Comparison of ENCODE assay signal across 24 mouse cellular contexts in genomic region chr9:29451232-29451631, GRCm38 (mm10).
DNase-seq lines count a peak whose midpoint lies in the region; ATAC-seq and TF ChIP-seq lines count a peak whose summit lies in the region.
"Had no signal": no experiment of that assay in that cellular context is flagged by ENCODE, and none has a peak within 500 bp of the region (broad histone marks: within the 10 kb centered on the region; RNA-seq: fewer than 3 reads in every experiment).

No protein-coding gene starts in this region.

- TF ChIP-seq EP300 in heart, postnatal 0 days (IDR thresholded peaks at IDR 0.05; ENCODE audit: low read depth) = no peak

- no peaks in the 10 kb centered on the region for H3K36me3 ChIP-seq in heart, embryonic 12.5 days
- H3K36me3 ChIP-seq in heart, embryonic 14.5 days (ENCODE audit: control insufficient read depth, insufficient read depth, low read length) = no peaks in the 10 kb centered on the region
- H3K36me3 ChIP-seq in heart, postnatal 0 days (replicated peaks; ENCODE audit: control insufficient read depth, insufficient read depth, low read length) = no peaks in the 10 kb centered on the region
- H3K36me3 ChIP-seq: embryonic facial prominence, embryonic 13.5 days; embryonic facial prominence, embryonic 15.5 days; forebrain, embryonic 10.5 days; forebrain, embryonic 12.5 days had no signal

- H3K4me1 ChIP-seq in heart, embryonic 12.5 days (replicated peaks) = 0 out of 2 replicates have a peak, but pooled peaks cover 4% of the 10 kb centered on the region
- peaks cover 0 to 8% of the 10 kb centered on the region in 2 experiments; a peak in 1 of 4 replicates for H3K4me1 ChIP-seq in heart, embryonic 14.5 days (ENCODE audit: control insufficient read depth in 2 of 2, insufficient read depth in 2 of 2, low read length in 2 of 2)
- H3K4me1 ChIP-seq in heart, postnatal 0 days (ENCODE audit: control insufficient read depth, insufficient read depth) = 0 out of 2 replicates have a peak, but pooled peaks cover 9% of the 10 kb centered on the region
- H3K4me1 ChIP-seq: embryonic facial prominence, embryonic 13.5 days; embryonic facial prominence, embryonic 15.5 days; forebrain, embryonic 10.5 days; forebrain, embryonic 12.5 days had no signal

- ATAC-seq in heart, embryonic 12.5 days (ENCODE audit: insufficient number of reproducible peaks, low FRiP score) = no peak
- no peak; the same call in 1 of the 2 replicates for ATAC-seq in heart, embryonic 14.5 days (ENCODE audit: insufficient number of reproducible peaks, insufficient read depth, low FRiP score, low read depth)
- peak; percentile 60; the same call in 1 of the 2 replicates for ATAC-seq in heart, postnatal 0 days (ENCODE audit: insufficient read depth, low read depth)
- ATAC-seq: forebrain, embryonic 14.5 days had no signal

- H3K27me3 ChIP-seq in heart, embryonic 12.5 days (replicated peaks) = no peaks in the 10 kb centered on the region
- H3K27me3 ChIP-seq in heart, embryonic 14.5 days (ENCODE audit: control insufficient read depth, insufficient read depth, low read length) = 0 out of 2 replicates have a peak, but pooled peaks cover 2% of the 10 kb centered on the region
- no peaks in the 10 kb centered on the region for H3K27me3 ChIP-seq in heart, postnatal 0 days (ENCODE audit: control insufficient read depth, insufficient read depth, low read length)
- H3K27me3 ChIP-seq: embryonic facial prominence, embryonic 13.5 days; embryonic facial prominence, embryonic 15.5 days had no signal

- no peak overlapping the region for H3K4me2 ChIP-seq in heart, embryonic 12.5 days
- 0 out of 2 replicates have a peak overlapping the region, but pooled peaks have one; percentile 11 for H3K4me2 ChIP-seq in heart, embryonic 14.5 days (ENCODE audit: low read length)
- no peak overlapping the region for H3K4me2 ChIP-seq in heart, postnatal 0 days (ENCODE audit: low read depth, low read length)
- H3K4me2 ChIP-seq: embryonic facial prominence, embryonic 13.5 days; embryonic facial prominence, embryonic 15.5 days; forebrain, embryonic 12.5 days had no signal

- intact Hi-C loops in heart, postnatal 36 days (cut with DNase I) = no loop called here

- H3K4me3 ChIP-seq in heart, embryonic 12.5 days = no peak overlapping the region
- no peak overlapping the region for H3K4me3 ChIP-seq in heart, embryonic 14.5 days (ENCODE audit: control insufficient read depth in 1 of 2, insufficient read depth in 1 of 2, low read depth in 1 of 2, low read length in 2 of 2)
- H3K4me3 ChIP-seq in heart, postnatal 0 days (ENCODE audit: low read depth, low read length) = no peak overlapping the region
- H3K4me3 ChIP-seq: embryonic facial prominence, embryonic 13.5 days; embryonic facial prominence, embryonic 15.5 days; erythroblast, embryonic 14.5 days; forebrain, embryonic 10.5 days; forebrain, embryonic 12.5 days had no signal

- H3K27ac ChIP-seq in heart, embryonic 12.5 days (ENCODE audit: poor library complexity, severe bottlenecking) = peak overlapping the region; percentile 56
- H3K27ac ChIP-seq in heart, embryonic 14.5 days (replicated peaks in 1 of 2; ENCODE audit: control insufficient read depth in 1 of 2, insufficient read depth in 1 of 2, low read depth in 2 of 2, low read length in 2 of 2) = peak overlapping the region; percentile 55 to 59; a peak in 2 of 4 replicates
- H3K27ac ChIP-seq in heart, postnatal 0 days (ENCODE audit: low read depth) = no peak overlapping the region
- H3K27ac ChIP-seq: embryonic facial prominence, embryonic 13.5 days; embryonic facial prominence, embryonic 15.5 days; forebrain, embryonic 10.5 days; forebrain, embryonic 12.5 days had no signal

- DNase-seq in heart, adult 11 months = peak; percentile 75
- DNase-seq in heart, postnatal 4 days = no peak
- no peak for DNase-seq in heart, adult 9 months (ENCODE audit: low spot score in 2 of 2)
- DNase-seq in heart, adult 18-20 months = no peak
- no peak for DNase-seq in heart, postnatal 0 days (ENCODE audit: low spot score)
- DNase-seq in heart, postnatal 36 days = no peak
- DNase-seq: adrenal gland, adult 2 months; adrenal gland, postnatal 10 days; adrenal gland, postnatal 25 days; cerebellum, adult 11 months; cerebellum, adult 18-20 months; cerebellum, adult 8-10 months; cerebellum, adult 9-11 months; cerebellum, postnatal 14 days; cerebellum, postnatal 36 days; embryo, embryonic 11 days had no signal

- no peak for TF ChIP-seq CTCF in heart, postnatal 0 days (IDR thresholded peaks at IDR 0.05; ENCODE audit: low read depth)

- H3K9ac ChIP-seq in heart, embryonic 12.5 days = no peak overlapping the region
- H3K9ac ChIP-seq in heart, embryonic 14.5 days (ENCODE audit: low read length) = no peak overlapping the region
- H3K9ac ChIP-seq in heart, postnatal 0 days (replicated peaks; ENCODE audit: low read depth, low read length) = no peak overlapping the region
- H3K9ac ChIP-seq: embryonic facial prominence, embryonic 13.5 days; embryonic facial prominence, embryonic 15.5 days; forebrain, embryonic 12.5 days had no signal

- no peaks in the 10 kb centered on the region for H3K9me3 ChIP-seq in heart, embryonic 12.5 days (replicated peaks)
- H3K9me3 ChIP-seq in heart, embryonic 14.5 days (ENCODE audit: control insufficient read depth, low read length) = no peaks in the 10 kb centered on the region
- H3K9me3 ChIP-seq in heart, postnatal 0 days (replicated peaks; ENCODE audit: control insufficient read depth, low read length) = no peaks in the 10 kb centered on the region
- H3K9me3 ChIP-seq: embryonic facial prominence, embryonic 13.5 days; embryonic facial prominence, embryonic 15.5 days; forebrain, embryonic 10.5 days; forebrain, embryonic 12.5 days had no signal

- 66% methylated on average over 1 of the region's 1 CpGs for WGBS in heart, embryonic 12.5 days
- whole genome bisulfite sequencing in heart, embryonic 14.5 days = 45% methylated on average over 1 of the region's 1 CpGs
- WGBS in heart, postnatal 0 days = 45% methylated on average over 1 of the region's 1 CpGs
